In genomic region chr19:58190947-58191346, GRCm38 (mm10) we compare ENCODE assay signal across 21 mouse cellular contexts.
"Had no signal": no experiment of that assay in that cellular context is flagged by ENCODE, and none has a peak within 500 bp of the region (broad histone marks: within the 10 kb centered on the region; RNA-seq: fewer than 3 reads in every experiment).

No protein-coding gene starts in this region.

- H3K9ac ChIP-seq: lung, embryonic 15.5 days; midbrain, embryonic 12.5 days; neural tube, embryonic 13.5 days; neural tube, embryonic 15.5 days had no signal

- H3K4me1 ChIP-seq: lung, embryonic 15.5 days; midbrain, embryonic 10.5 days; midbrain, embryonic 12.5 days; neural tube, embryonic 13.5 days; neural tube, embryonic 15.5 days had no signal

- H3K4me2 ChIP-seq: lung, embryonic 15.5 days; midbrain, embryonic 12.5 days; neural tube, embryonic 13.5 days; neural tube, embryonic 15.5 days had no signal

- H3K36me3 ChIP-seq: lung, embryonic 15.5 days; midbrain, embryonic 10.5 days; midbrain, embryonic 12.5 days; neural tube, embryonic 13.5 days; neural tube, embryonic 15.5 days had no signal

- H3K4me3 ChIP-seq: lung, embryonic 15.5 days; midbrain, embryonic 10.5 days; midbrain, embryonic 12.5 days; myocyte; neural tube, embryonic 13.5 days; neural tube, embryonic 15.5 days had no signal

- DNase-seq: lung, adult 2 months; lung, postnatal 14 days; lung, postnatal 36 days; midbrain, embryonic 14.5 days; retina, postnatal 1 day; right cerebral cortex, adult 18-20 months; right cerebral cortex, postnatal 25 days; right cerebral cortex, postnatal 4 days; spleen, adult 18-20 months; thymus, adult 18-20 months; thymus, postnatal 25 days; thymus, postnatal 4 days had no signal

- ATAC-seq: lung, postnatal 0 days; midbrain, embryonic 16.5 days had no signal

- H3K27me3 ChIP-seq: lung, embryonic 15.5 days; midbrain, embryonic 12.5 days; neural tube, embryonic 13.5 days; neural tube, embryonic 15.5 days had no signal

- H3K27ac ChIP-seq: lung, embryonic 15.5 days; macrophage; midbrain, embryonic 10.5 days; midbrain, embryonic 12.5 days; neural tube, embryonic 13.5 days; neural tube, embryonic 15.5 days had no signal

- H3K9me3 ChIP-seq: lung, embryonic 15.5 days; midbrain, embryonic 10.5 days; midbrain, embryonic 12.5 days; neural tube, embryonic 13.5 days; neural tube, embryonic 15.5 days had no signal
